Mouse (Mus musculus): Measurements from ENCODE around the gene Dgcr8. TPM values are rescaled to one million over a fixed set of nuclear protein-coding genes. Genes with fewer than 3 reads are reported as not detected.
A peak's percentile ranks its signal among the peaks of the same experiment; 100 is the strongest.

Gene Dgcr8
- total RNA-seq, 2 experiments from 2014 or later = 33.0 to 40.3 TPM

GRCm38 (mm10) chr16:18220001-18220400 lies 69.0 kb downstream of the Dgcr8 start:
- peak; percentile 51 for DNase-seq

GRCm38 (mm10) chr16:18218580-18218996 lies 70.5 kb downstream of the Dgcr8 start:
- no peak for DNase-seq

GRCm38 (mm10) chr16:18217579-18217978 lies 71.5 kb downstream of the Dgcr8 start, which contains the start of gene Ccdc188:
Gene Ccdc188, plus strand, starts transcription at chr16:18217879.
- no peak for DNase-seq

- no peak for DNase-seq
Observed at GRCm38 (mm10) chr16:18214858-18215257, 74.2 kb downstream of the Dgcr8 start.

- DNase-seq = no peak
Observed at GRCm38 (mm10) chr16:18213689-18214088, 75.4 kb downstream of the Dgcr8 start.

GRCm38 (mm10) chr16:18211417-18212171 lies 77.5 kb downstream of the Dgcr8 start:
- peak; percentile 97 for DNase-seq

- peak; percentile 85 for DNase-seq
Observed at GRCm38 (mm10) chr16:18210701-18211416, 78.2 kb downstream of the Dgcr8 start.

Small RNA genes within 50 kb of the gene (microRNA-seq; reads per million reads assigned to microRNA genes)
- 0.20 to 1.7 reads per million in 2 experiments for gene Gm24572
- gene Mir1306 = 332 to 515 reads per million in 2 experiments
- 1,472 to 1,526 reads per million in 2 experiments for gene Mir185

Other genes starting within 250 kb of the Dgcr8 start
- gene Dgcr6, start 236.4 kb downstream of the Dgcr8 start, total RNA-seq (2021) = 10 to 100 TPM; 42.4 to 48.6 TPM
- gene Prodh, start 199.0 kb downstream of the Dgcr8 start, total RNA-seq (2021) = 1 to 10 TPM; 5.3 to 6.0 TPM
- 1 to 10 TPM; 6.0 to 7.8 TPM for gene Rtn4r, start 161.6 kb downstream of the Dgcr8 start, total RNA-seq (2021)
- gene Ccdc188, start 71.4 kb downstream of the Dgcr8 start, total RNA-seq (2021) = not detected
- gene Zdhhc8, start 54.1 kb downstream of the Dgcr8 start, total RNA-seq (2021) = 10 to 100 TPM; 29.8 to 36.0 TPM
- 10 to 100 TPM; 30.8 to 32.9 TPM for gene Trmt2a, start 40.6 kb downstream of the Dgcr8 start, total RNA-seq (2021)
- 100 to 1,000 TPM; 130 to 137 TPM for gene Ranbp1, start 40.5 kb downstream of the Dgcr8 start, total RNA-seq (2021)
- not detected for gene Gm49776, start 30.9 kb downstream of the Dgcr8 start, total RNA-seq (2021)
- 10 to 100 TPM; 47.0 to 48.8 TPM for gene Tango2, start 58.9 kb upstream of the Dgcr8 start, total RNA-seq (2021)
- 10 to 100 TPM; 43.5 to 44.2 TPM for gene Arvcf, start 58.9 kb upstream of the Dgcr8 start, total RNA-seq (2021)
- 10 to 100 TPM; 26.7 to 29.0 TPM for gene Txnrd2, start 137.1 kb upstream of the Dgcr8 start, total RNA-seq (2021)
- gene Comt, start 137.6 kb upstream of the Dgcr8 start, total RNA-seq (2021) = 100 to 1,000 TPM; 116 to 122 TPM
- 1 to 10 TPM; 6.3 to 7.9 TPM for gene Gnb1l, start 209.5 kb upstream of the Dgcr8 start, total RNA-seq (2021)
- gene Rtl10, start 209.7 kb upstream of the Dgcr8 start, total RNA-seq (2021) = 1 to 10 TPM; 5.5 to 5.6 TPM